Mouse (Mus musculus): ENCODE data around the gene Rbfox2. TPM values are rescaled to one million over a fixed set of nuclear protein-coding genes. Genes with fewer than 3 reads are reported as not detected.
"Not testable (repeated sequence)": the region's sequence is repeated elsewhere in the genome, so short reads cannot be mapped to it uniquely, and the experiment has no call there.

Gene Rbfox2
- polyA plus RNA-seq (2012; rRNA removed) = 40.5 and 41.8 TPM in 2 replicates

- peak; percentile 65 for DNase-seq (ENCODE audit: low read depth)
Observed at GRCm38 (mm10) chr15:77306547-77307261, at the start of gene Rbfox2. TSS of gene Rbfox2 (minus strand) at chr15:77307004.

- DNase-seq (ENCODE audit: low read depth) = no peak
Observed at GRCm38 (mm10) chr15:77356248-77356810, 49.5 kb upstream of the Rbfox2 start.

- DNase-seq (ENCODE audit: low read depth) = no peak
Observed at GRCm38 (mm10) chr15:77354848-77355551, 48.2 kb upstream of the Rbfox2 start.

GRCm38 (mm10) chr15:77354496-77354847 lies 47.7 kb upstream of the Rbfox2 start:
- no peak for DNase-seq (ENCODE audit: low read depth)

GRCm38 (mm10) chr15:77353764-77354163 lies 47.0 kb upstream of the Rbfox2 start:
- no peak for DNase-seq (ENCODE audit: low read depth)

- no peak for DNase-seq (ENCODE audit: low read depth)
Observed at GRCm38 (mm10) chr15:77352863-77353262, 46.1 kb upstream of the Rbfox2 start.

GRCm38 (mm10) chr15:77350117-77350516 lies 43.3 kb upstream of the Rbfox2 start:
- no peak for DNase-seq (ENCODE audit: low read depth)

GRCm38 (mm10) chr15:77348146-77348545 lies 41.3 kb upstream of the Rbfox2 start:
- DNase-seq (ENCODE audit: low read depth) = no peak

- no peak for DNase-seq (ENCODE audit: low read depth)
Observed at GRCm38 (mm10) chr15:77344127-77345125, 37.6 kb upstream of the Rbfox2 start.

GRCm38 (mm10) chr15:77343527-77344091 lies 36.8 kb upstream of the Rbfox2 start:
- DNase-seq (ENCODE audit: low read depth) = no peak

GRCm38 (mm10) chr15:77342962-77343526 lies 36.2 kb upstream of the Rbfox2 start:
- DNase-seq (ENCODE audit: low read depth) = no peak

GRCm38 (mm10) chr15:77342005-77342404 lies 35.2 kb upstream of the Rbfox2 start:
- no peak for DNase-seq (ENCODE audit: low read depth)

GRCm38 (mm10) chr15:77340581-77340980 lies 33.8 kb upstream of the Rbfox2 start:
- DNase-seq (ENCODE audit: low read depth) = no peak

- no peak for DNase-seq (ENCODE audit: low read depth)
Observed at GRCm38 (mm10) chr15:77338924-77339429, 32.2 kb upstream of the Rbfox2 start.

GRCm38 (mm10) chr15:77338451-77338850 lies 31.6 kb upstream of the Rbfox2 start:
- no peak for DNase-seq (ENCODE audit: low read depth)

GRCm38 (mm10) chr15:77337926-77338325 lies 31.1 kb upstream of the Rbfox2 start:
- no peak for DNase-seq (ENCODE audit: low read depth)

GRCm38 (mm10) chr15:77336968-77337341 lies 30.2 kb upstream of the Rbfox2 start:
- no peak for DNase-seq (ENCODE audit: low read depth)

GRCm38 (mm10) chr15:77336287-77336967 lies 29.6 kb upstream of the Rbfox2 start:
- DNase-seq (ENCODE audit: low read depth) = no peak

- not testable (repeated sequence) for DNase-seq (ENCODE audit: low read depth)
Observed at GRCm38 (mm10) chr15:77335185-77335584, 28.4 kb upstream of the Rbfox2 start.

GRCm38 (mm10) chr15:77332272-77332991 lies 25.6 kb upstream of the Rbfox2 start:
- DNase-seq (ENCODE audit: low read depth) = no peak
